Mouse (Mus musculus) kidney, adult 2 months (tissue): Measurements from ENCODE around the gene Gnao1.

Experiments
- CTCF ChIP-seq: fragments of 200-500 bp; conservative IDR thresholded peaks from 2 replicates; pipeline ENCODE4 v1.5.1; 2011; ENCODE audit warnings: low read depth, mild to moderate bottlenecking, control low read depth, low read length, moderate library complexity, mixed read lengths; ENCODE audit not compliant: insufficient read depth, insufficient read length
- POLR2A ChIP-seq: fragments of 200-500 bp; IDR thresholded peaks from one replicate; pipeline ENCODE4 v1.6.1; 2011; ENCODE audit warnings: low read depth, low read length, control low read depth

DNA sequence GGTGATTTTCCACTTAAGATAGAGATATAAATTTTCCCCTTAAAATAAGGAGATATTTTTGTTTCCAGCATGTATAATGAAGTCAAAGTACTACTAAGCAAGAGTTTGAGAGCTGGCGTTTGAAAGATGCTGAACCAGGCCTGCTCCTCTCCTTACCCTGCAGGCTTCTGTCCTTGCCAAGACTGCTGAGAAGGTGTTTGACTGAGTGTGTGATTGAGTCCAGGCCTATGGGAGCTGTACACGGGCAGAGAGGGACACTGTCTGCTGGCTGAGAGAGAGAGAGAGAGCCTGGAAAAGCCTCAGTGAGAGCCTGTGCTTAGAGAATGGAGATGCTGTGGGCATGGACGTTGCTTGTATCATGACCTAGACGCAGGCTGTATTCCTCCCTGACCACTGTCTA lies 47.4 kb downstream of the Gnao1 start:
- TF ChIP-seq POLR2A (no peak), CTCF (no peak)
